Mouse (Mus musculus): ENCODE data around the gene Zbtb7b. TPM values are rescaled to one million over a fixed set of nuclear protein-coding genes. Genes with fewer than 3 reads are reported as not detected.

Gene Zbtb7b
- polyA plus RNA-seq, 1 experiment from 2014 or later: 1.8 TPM

- no peak overlapping the region for H3K4me3 ChIP-seq (replicated peaks)
- 54% methylated on average over 6 of the region's 6 CpGs for WGBS (ENCODE audit: insufficient replicate concordance)
- H3K4me1 ChIP-seq (replicated peaks): peaks cover 5% of the 10 kb centered on the region; the same call in 1 of the 2 replicates
- H3K4me2 ChIP-seq: no peak overlapping the region
- H3K27ac ChIP-seq: no peak overlapping the region
- DNase-seq (no peak), ATAC-seq (ENCODE audit: low read depth) (no peak)
- peaks cover 14% of the 10 kb centered on the region for H3K27me3 ChIP-seq
- no peaks in the 10 kb centered on the region for H3K36me3 ChIP-seq
- H3K9me3 ChIP-seq (replicated peaks): no peaks in the 10 kb centered on the region
- H3K9ac ChIP-seq: no peak overlapping the region
These were observed 34.9 kb downstream of the Zbtb7b start for GRCm38 (mm10) chr3:89359630-89360029.

- no peak for ATAC-seq (ENCODE audit: low read depth)
- H3K4me3 ChIP-seq (replicated peaks): no peak overlapping the region
- H3K36me3 ChIP-seq: no peaks in the 10 kb centered on the region
- peaks cover 46% of the 10 kb centered on the region for H3K27me3 ChIP-seq
- DNase-seq: no peak
- no peaks in the 10 kb centered on the region for H3K9me3 ChIP-seq (replicated peaks)
- 51% methylated on average over 9 of the region's 9 CpGs for WGBS (ENCODE audit: insufficient replicate concordance)
- H3K4me2 ChIP-seq: no peak overlapping the region
- H3K27ac ChIP-seq: no peak overlapping the region
- no peak overlapping the region for H3K9ac ChIP-seq
- H3K4me1 ChIP-seq (replicated peaks): peaks cover 9% of the 10 kb centered on the region; the same call in 1 of the 2 replicates
These were observed 38.5 kb downstream of the Zbtb7b start for GRCm38 (mm10) chr3:89356029-89356428.

- H3K9ac ChIP-seq: no peak overlapping the region
- no peaks in the 10 kb centered on the region for H3K36me3 ChIP-seq
- H3K9me3 ChIP-seq (replicated peaks): no peaks in the 10 kb centered on the region
- H3K27me3 ChIP-seq: peaks cover 49% of the 10 kb centered on the region
- no peak overlapping the region for H3K27ac ChIP-seq
- DNase-seq (no peak), ATAC-seq (ENCODE audit: low read depth) (no peak)
- no peak overlapping the region for H3K4me2 ChIP-seq
- H3K4me1 ChIP-seq (replicated peaks): peaks cover 9% of the 10 kb centered on the region
- 53% methylated on average over 6 of the region's 6 CpGs for WGBS (ENCODE audit: insufficient replicate concordance)
- no peak overlapping the region for H3K4me3 ChIP-seq (replicated peaks)
These were observed 39.1 kb downstream of the Zbtb7b start for GRCm38 (mm10) chr3:89355512-89355902.

GRCm38 (mm10) chr3:89354816-89355511, 39.6 kb downstream of the Zbtb7b start:
- WGBS (ENCODE audit: insufficient replicate concordance): 13% methylated on average over 5 of the region's 5 CpGs
- Histone ChIP-seq H3K9me3 (replicated peaks) (no peaks in the 10 kb centered on the region), H3K9ac (no peak overlapping the region), H3K27ac (no peak overlapping the region), H3K4me2 (no peak overlapping the region), H3K27me3 (peaks cover 54% of the 10 kb centered on the region), H3K36me3 (no peaks in the 10 kb centered on the region), H3K4me3 (replicated peaks) (no peak overlapping the region), H3K4me1 (replicated peaks) (peaks cover 15% of the 10 kb centered on the region)
- ATAC-seq (ENCODE audit: low read depth) (0 out of 2 replicates have a peak, but pooled peaks have one; percentile 20), DNase-seq (peak; percentile 55)

GRCm38 (mm10) chr3:89351271-89351670, 43.3 kb downstream of the Zbtb7b start:
- ATAC-seq (ENCODE audit: low read depth): no peak
- H3K9ac ChIP-seq: no peak overlapping the region
- H3K4me3 ChIP-seq (replicated peaks): no peak overlapping the region
- H3K9me3 ChIP-seq (replicated peaks): no peaks in the 10 kb centered on the region
- H3K27ac ChIP-seq: no peak overlapping the region
- DNase-seq: no peak
- no peak overlapping the region for H3K4me2 ChIP-seq
- 60% methylated on average over 5 of the region's 5 CpGs for WGBS (ENCODE audit: insufficient replicate concordance)
- H3K36me3 ChIP-seq: no peaks in the 10 kb centered on the region
- peaks cover 33% of the 10 kb centered on the region for H3K4me1 ChIP-seq (replicated peaks)
- peaks cover 76% of the 10 kb centered on the region for H3K27me3 ChIP-seq

- Histone ChIP-seq H3K27me3 (peaks cover 72% of the 10 kb centered on the region), H3K4me2 (peak within 1 kb of the TSS; percentile 81), H3K27ac (no peak within 1 kb of the TSS), H3K9ac (peak within 1 kb of the TSS; percentile 45; the same call in 1 of the 2 replicates), H3K36me3 (no peaks in the 10 kb centered on the region), H3K4me3 (replicated peaks) (peak within 1 kb of the TSS; percentile 61), H3K9me3 (replicated peaks) (no peaks in the 10 kb centered on the region), H3K4me1 (replicated peaks) (peaks cover 30% of the 10 kb centered on the region)
- peak; percentile 79 for ATAC-seq (ENCODE audit: low read depth)
- peak; percentile 74 for DNase-seq
- under 1% methylated on average over 59 of the region's 59 CpGs for WGBS (ENCODE audit: insufficient replicate concordance)
These were observed 44.6 kb downstream of the Zbtb7b start, which contains the start of gene Adam15 for GRCm38 (mm10) chr3:89349869-89350501. Gene Adam15, minus strand, starts transcription at chr3:89349996.

GRCm38 (mm10) chr3:89348911-89349868, 45.4 kb downstream of the Zbtb7b start:
- Histone ChIP-seq H3K4me2 (peak overlapping the region; percentile 81), H3K4me3 (replicated peaks) (peak overlapping the region; percentile 61), H3K36me3 (no peaks in the 10 kb centered on the region), H3K9ac (peak overlapping the region; percentile 45; the same call in 1 of the 2 replicates), H3K4me1 (replicated peaks) (peaks cover 24% of the 10 kb centered on the region), H3K9me3 (replicated peaks) (no peaks in the 10 kb centered on the region), H3K27me3 (peaks cover 72% of the 10 kb centered on the region), H3K27ac (no peak overlapping the region)
- 3% methylated on average over 38 of the region's 38 CpGs for WGBS (ENCODE audit: insufficient replicate concordance)
- ATAC-seq (ENCODE audit: low read depth) (peak; percentile 10; the same call in 1 of the 2 replicates), DNase-seq (no peak)

GRCm38 (mm10) chr3:89347916-89348315, 46.7 kb downstream of the Zbtb7b start:
- peaks cover 24% of the 10 kb centered on the region for H3K4me1 ChIP-seq (replicated peaks)
- H3K36me3 ChIP-seq: no peaks in the 10 kb centered on the region
- WGBS (ENCODE audit: insufficient replicate concordance): 17% methylated on average over 1 of the region's 1 CpGs
- H3K4me3 ChIP-seq (replicated peaks): no peak overlapping the region
- peaks cover 60% of the 10 kb centered on the region for H3K27me3 ChIP-seq
- H3K9me3 ChIP-seq (replicated peaks): no peaks in the 10 kb centered on the region
- no peak overlapping the region for H3K27ac ChIP-seq
- DNase-seq: no peak
- 0 out of 2 replicates have a peak overlapping the region, but pooled peaks have one; percentile 81 for H3K4me2 ChIP-seq
- no peak for ATAC-seq (ENCODE audit: low read depth)
- no peak overlapping the region for H3K9ac ChIP-seq

GRCm38 (mm10) chr3:89346815-89347540, 47.6 kb downstream of the Zbtb7b start:
- no peak for ATAC-seq (ENCODE audit: low read depth)
- no peak for DNase-seq
- Histone ChIP-seq H3K4me1 (replicated peaks) (peaks cover 24% of the 10 kb centered on the region), H3K9ac (no peak overlapping the region), H3K4me2 (no peak overlapping the region), H3K36me3 (no peaks in the 10 kb centered on the region), H3K27ac (no peak overlapping the region), H3K9me3 (replicated peaks) (no peaks in the 10 kb centered on the region), H3K27me3 (peaks cover 51% of the 10 kb centered on the region), H3K4me3 (replicated peaks) (no peak overlapping the region)
- 46% methylated on average over 10 of the region's 10 CpGs for WGBS (ENCODE audit: insufficient replicate concordance)

GRCm38 (mm10) chr3:89343279-89343678, 51.3 kb downstream of the Zbtb7b start:
- ATAC-seq (ENCODE audit: low read depth): no peak

More at GRCm38 (mm10) chr3:89343279-89343678, 51.3 kb downstream of the Zbtb7b start:
- 71% methylated on average over 7 of the region's 7 CpGs for WGBS (ENCODE audit: insufficient replicate concordance)
- Histone ChIP-seq H3K9me3 (replicated peaks) (no peaks in the 10 kb centered on the region), H3K4me1 (replicated peaks) (peaks cover 12% of the 10 kb centered on the region), H3K9ac (no peak overlapping the region), H3K27me3 (peaks cover 25% of the 10 kb centered on the region), H3K36me3 (no peaks in the 10 kb centered on the region), H3K27ac (no peak overlapping the region), H3K4me3 (replicated peaks) (no peak overlapping the region), H3K4me2 (no peak overlapping the region)
- no peak for DNase-seq

All from liver, embryonic 13.5 days (tissue).